Mouse (Mus musculus) forebrain, embryonic 16.5 days (tissue): Measurements from ENCODE around the gene Csde1. TPM values are rescaled to one million over a fixed set of nuclear protein-coding genes. Genes with fewer than 3 reads are reported as not detected.

Source experiments
- ATAC-seq: fragments of 200-750 bp; cut with Nextera tagmentation; 2 replicates; pipeline ENCODE4 v1.8.0; 2017; ENCODE audit warnings: mild to moderate bottlenecking, moderate library complexity
- H3K27ac ChIP-seq: fragments of 300-500 bp; sonication (generic); 2 replicates; pipeline ENCODE4 v1.5.1; 2014; ENCODE audit warnings: low read length, control low read depth
- H3K27me3 ChIP-seq: fragments of 300-500 bp; sonication (generic); replicated peaks from 2 replicates; pipeline ENCODE4 v1.6.1; 2014; ENCODE audit warnings: low read length; ENCODE audit not compliant: control insufficient read depth, insufficient read depth
- H3K36me3 ChIP-seq: fragments of 300-500 bp; sonication (generic); 2 replicates; pipeline ENCODE4 v1.6.1; 2014; ENCODE audit not compliant: control insufficient read depth, insufficient read depth
- H3K4me1 ChIP-seq: fragments of 300-500 bp; sonication (generic); replicated peaks from 2 replicates; pipeline ENCODE4 v1.6.1; 2014; ENCODE audit warnings: low read length; ENCODE audit not compliant: control insufficient read depth, insufficient read depth
- H3K4me2 ChIP-seq: fragments of 300-500 bp; sonication (generic); 2 replicates; pipeline ENCODE4 v1.6.1; 2014; ENCODE audit warnings: mild to moderate bottlenecking, low read length, control low read depth
- H3K4me3 ChIP-seq: fragments of 300-500 bp; sonication (generic); replicated peaks from 2 replicates; pipeline ENCODE4 v1.5.1; 2014; ENCODE audit warnings: mild to moderate bottlenecking, low read length, control low read depth
- H3K9ac ChIP-seq: fragments of 300-500 bp; sonication (generic); replicated peaks from 2 replicates; pipeline ENCODE4 v1.6.1; 2014; ENCODE audit warnings: low read depth, low read length, control low read depth
- H3K9me3 ChIP-seq: fragments of 300-500 bp; sonication (generic); 2 replicates; pipeline ENCODE4 v1.6.1; 2016; ENCODE audit warnings: low read length; ENCODE audit not compliant: control insufficient read depth
- WGBS: fragments of 180-500 bp; shearing (Covaris S2); extraction: QIAGEN DNeasy Blood & Tissue Kit; methylation state at CpG from one replicate; pipeline ENCODE4 v1.1.7; 2014; 5-methylcytosine and 5-hydroxymethylcytosine counted together
- polyA plus RNA-seq: library from polyadenylated mRNA; unstranded; fragments of >200 nt; fragmentation: Nextera tagmentation; extraction: Ambion mirVana; gene quantifications from 2 replicates; pipeline ENCODE4 v1.2.1, GENCODE M21; 2015

The Csde1 gene
- polyA plus RNA-seq, 1 experiment from 2014 or later = 465 TPM

DNA sequence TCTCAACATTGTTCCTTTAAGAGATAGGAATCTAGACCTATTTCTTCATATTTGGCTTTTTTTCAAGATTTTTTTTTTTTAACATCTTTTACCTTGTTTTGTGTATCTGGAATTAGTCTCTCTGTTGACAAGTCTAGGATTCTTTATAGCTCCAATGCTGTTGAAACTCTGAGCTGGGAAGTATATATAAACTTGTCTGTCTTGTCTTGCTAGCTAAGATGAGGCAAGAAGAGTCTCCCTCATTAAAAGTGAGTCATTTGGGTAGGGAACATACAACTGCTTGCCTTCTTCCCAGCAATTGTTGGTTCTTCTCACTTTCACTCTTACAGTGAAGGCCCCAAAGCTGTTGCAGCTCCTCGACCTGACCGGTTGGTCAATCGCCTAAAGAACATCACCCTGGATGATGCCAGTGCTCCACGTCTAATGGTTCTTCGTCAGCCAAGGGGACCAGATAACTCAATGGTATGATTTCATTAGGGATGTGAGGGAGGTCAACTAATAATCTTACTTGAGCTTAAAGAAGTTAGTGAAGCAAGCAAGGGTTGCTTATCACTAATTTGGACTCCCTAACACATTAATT is 35.9 kb downstream of the Csde1 start:
- no peak overlapping the region for H3K4me2 ChIP-seq
- H3K4me1 ChIP-seq = peaks cover 4% of the 10 kb centered on the region; the same call in 1 of the 2 replicates
- WGBS = 93% methylated on average over 5 of the region's 5 CpGs
- H3K27ac ChIP-seq = no peak overlapping the region
- peaks cover 42% of the 10 kb centered on the region for H3K36me3 ChIP-seq
- H3K4me3 ChIP-seq = no peak overlapping the region
- H3K9ac ChIP-seq = no peak overlapping the region
- no peaks in the 10 kb centered on the region for H3K9me3 ChIP-seq
- ATAC-seq = no peak
- H3K27me3 ChIP-seq = no peaks in the 10 kb centered on the region

DNA sequence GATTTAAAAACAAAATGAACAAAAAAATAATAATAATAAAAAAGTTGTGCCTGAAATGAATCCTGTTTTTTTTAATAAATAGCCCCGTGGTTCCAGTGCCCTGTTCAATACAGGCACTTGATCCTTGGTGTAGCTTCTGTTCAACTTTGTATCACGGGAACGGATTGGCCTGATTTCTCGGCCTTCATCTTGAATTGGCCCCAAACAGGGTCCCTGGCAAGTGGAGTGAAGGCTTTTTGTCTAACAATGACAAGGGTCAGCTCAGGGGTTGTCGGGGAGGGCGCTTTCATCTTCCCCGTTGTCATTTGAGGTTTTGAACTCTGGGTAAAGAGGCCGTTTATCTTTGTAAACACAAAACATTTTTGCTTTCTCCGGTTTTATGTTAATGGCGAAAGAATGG is 37.5 kb downstream of the Csde1 start:
- Histone ChIP-seq H3K9me3 (no peaks in the 10 kb centered on the region), H3K4me2 (peak overlapping the region; percentile 56), H3K27ac (peak overlapping the region; percentile 98), H3K27me3 (no peaks in the 10 kb centered on the region), H3K4me3 (peak overlapping the region; percentile 90), H3K36me3 (peaks cover 39% of the 10 kb centered on the region), H3K4me1 (peaks cover 4% of the 10 kb centered on the region; the same call in 1 of the 2 replicates), H3K9ac (peak overlapping the region; percentile 44; the same call in 1 of the 2 replicates)
- peak; percentile 26 for ATAC-seq
- WGBS = under 1% methylated on average over 10 of the region's 10 CpGs

DNA sequence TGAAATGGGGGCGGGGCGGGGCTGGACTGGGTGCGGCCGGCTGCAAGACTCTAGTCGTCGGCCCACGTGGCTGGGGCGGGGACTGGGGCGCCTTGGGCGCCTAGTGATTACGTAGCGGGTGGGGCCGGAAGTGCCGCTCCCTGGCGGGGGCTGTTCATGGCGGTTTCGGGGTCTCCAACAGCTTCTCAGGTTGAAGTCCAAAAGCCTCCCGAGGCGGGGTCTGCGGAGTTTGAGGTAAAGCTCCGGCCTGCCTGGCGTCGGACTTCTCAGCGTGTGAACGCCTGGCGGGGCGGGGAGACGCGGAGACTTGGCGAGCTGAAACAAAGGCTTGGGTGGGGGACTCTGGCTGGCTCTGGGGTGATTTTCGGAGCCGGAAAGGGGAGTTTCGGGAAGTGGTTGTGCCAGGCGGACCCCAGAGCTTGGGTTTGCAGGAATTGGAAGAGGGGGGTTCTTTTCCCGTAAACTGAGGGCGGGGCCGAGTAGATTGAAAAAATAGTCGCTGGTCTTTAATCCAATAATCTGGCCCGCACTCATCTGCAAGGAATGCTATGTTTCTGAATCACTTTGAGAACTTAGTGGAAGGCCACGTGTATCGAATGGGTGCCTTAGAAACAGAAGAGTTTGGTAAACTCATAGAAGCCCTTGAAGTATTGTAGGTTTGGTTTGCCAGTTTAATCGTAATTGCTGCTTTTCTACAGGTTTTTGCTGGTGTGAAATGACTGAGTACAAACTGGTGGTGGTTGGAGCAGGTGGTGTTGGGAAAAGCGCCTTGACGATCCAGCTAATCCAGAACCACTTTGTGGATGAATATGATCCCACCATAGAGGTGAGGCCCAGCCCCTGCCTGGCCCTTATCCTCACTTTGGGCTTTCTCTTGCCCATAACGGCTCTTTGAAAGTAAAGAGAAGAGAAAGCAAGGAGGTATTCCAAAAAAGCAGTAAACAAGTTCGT is 38.3 kb downstream of the Csde1 start, which contains the start of gene Nras:
Nras (plus strand) TSS at position 79 of the 951 bp plus-strand sequence.
- peaks cover 42% of the 10 kb centered on the region for H3K36me3 ChIP-seq

DNA sequence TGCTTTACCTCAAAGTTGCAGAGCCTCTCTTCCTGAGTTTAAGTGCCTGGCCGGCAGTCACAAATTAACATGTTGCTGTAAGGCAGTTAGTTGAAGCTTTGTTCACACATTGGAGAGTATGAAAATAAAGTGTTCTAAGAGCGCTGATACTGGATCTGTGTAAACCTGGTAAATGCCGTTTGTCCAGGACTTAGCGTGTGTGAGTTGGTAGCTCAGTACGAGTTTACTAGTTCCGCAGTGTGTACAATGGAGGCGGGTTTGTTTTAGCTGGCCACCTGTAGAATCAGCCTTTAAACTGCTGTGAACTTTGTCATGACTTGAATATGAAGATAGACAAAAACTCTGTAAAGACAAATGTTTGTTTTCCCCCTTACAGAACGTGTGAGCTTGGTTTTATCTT is 46.7 kb downstream of the Csde1 start:
- ATAC-seq = no peak
- Histone ChIP-seq H3K4me2 (no peak overlapping the region), H3K9me3 (no peaks in the 10 kb centered on the region), H3K36me3 (peaks cover 43% of the 10 kb centered on the region), H3K27ac (no peak overlapping the region), H3K4me3 (no peak overlapping the region), H3K27me3 (no peaks in the 10 kb centered on the region), H3K4me1 (no peaks in the 10 kb centered on the region), H3K9ac (no peak overlapping the region)
- WGBS = 93% methylated on average over 8 of the region's 8 CpGs

More for the DNA sequence above, 38.3 kb downstream of the Csde1 start, which contains the start of gene Nras:
- no peaks in the 10 kb centered on the region for H3K27me3 ChIP-seq
- peak within 1 kb of the TSS; percentile 56 for H3K4me2 ChIP-seq
- H3K4me3 ChIP-seq = peak within 1 kb of the TSS; percentile 90
- H3K27ac ChIP-seq = peak within 1 kb of the TSS; percentile 98
- peaks cover 4% of the 10 kb centered on the region; the same call in 1 of the 2 replicates for H3K4me1 ChIP-seq
- 2% methylated on average over 46 of the region's 46 CpGs for WGBS
- peak within 1 kb of the TSS; percentile 89 for H3K9ac ChIP-seq
- peak; percentile 98 for ATAC-seq
- H3K9me3 ChIP-seq = no peaks in the 10 kb centered on the region

DNA sequence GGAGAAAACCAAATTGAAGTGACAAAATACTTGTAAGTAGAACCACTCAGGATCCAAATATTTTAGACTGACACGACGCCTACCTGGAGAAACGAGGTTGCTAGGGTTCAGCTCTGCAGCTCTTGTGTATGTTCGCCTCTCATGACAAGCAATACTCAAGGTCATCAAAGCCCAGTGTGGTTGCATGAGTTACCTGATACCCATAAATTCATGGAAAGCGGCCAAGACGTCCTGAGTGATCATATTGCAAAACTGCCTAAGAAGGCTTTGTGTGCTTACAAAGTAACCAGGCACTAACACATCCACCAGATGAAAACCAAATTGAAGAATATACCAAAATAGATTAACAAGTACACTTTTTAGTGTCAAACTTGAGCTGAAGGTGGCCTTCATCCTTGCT is 48.7 kb downstream of the Csde1 start:
- H3K4me2 ChIP-seq = no peak overlapping the region
- no peaks in the 10 kb centered on the region for H3K9me3 ChIP-seq
- no peaks in the 10 kb centered on the region for H3K4me1 ChIP-seq
- no peak overlapping the region for H3K27ac ChIP-seq
- H3K36me3 ChIP-seq = peaks cover 28% of the 10 kb centered on the region
- H3K4me3 ChIP-seq = no peak overlapping the region
- H3K27me3 ChIP-seq = no peaks in the 10 kb centered on the region
- H3K9ac ChIP-seq = no peak overlapping the region
- ATAC-seq = no peak
- 97% methylated on average over 6 of the region's 6 CpGs for WGBS

DNA sequence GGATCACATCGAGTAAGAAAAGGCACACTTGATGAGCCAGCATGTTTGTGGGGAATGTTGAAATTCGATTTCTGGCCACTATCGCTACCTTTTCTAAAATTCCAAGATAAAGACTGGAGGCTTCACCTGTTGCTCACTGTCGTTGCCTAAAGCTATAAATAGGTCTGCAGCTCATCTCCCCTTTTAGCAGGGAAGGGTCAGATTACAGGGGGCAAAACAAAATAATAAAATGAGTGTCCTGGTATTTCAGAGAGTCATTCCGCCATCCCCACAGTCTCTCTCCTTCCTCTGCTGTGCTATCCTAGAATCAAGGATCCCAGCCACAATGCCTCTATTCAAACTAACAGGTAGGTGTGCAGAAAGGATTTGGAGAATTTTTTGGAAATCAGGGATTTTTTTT is 53.5 kb downstream of the Csde1 start, which contains the start of gene Ampd1:
Ampd1 (plus strand) TSS at position 244 of the 400 bp plus-strand sequence.
- Histone ChIP-seq H3K27me3 (no peaks in the 10 kb centered on the region), H3K4me2 (no peak within 1 kb of the TSS), H3K36me3 (peaks cover 2% of the 10 kb centered on the region), H3K27ac (no peak within 1 kb of the TSS), H3K9me3 (no peaks in the 10 kb centered on the region), H3K4me3 (no peak within 1 kb of the TSS), H3K4me1 (no peaks in the 10 kb centered on the region), H3K9ac (no peak within 1 kb of the TSS)
- ATAC-seq = no peak
- WGBS = 75% methylated on average over 5 of the region's 5 CpGs

DNA sequence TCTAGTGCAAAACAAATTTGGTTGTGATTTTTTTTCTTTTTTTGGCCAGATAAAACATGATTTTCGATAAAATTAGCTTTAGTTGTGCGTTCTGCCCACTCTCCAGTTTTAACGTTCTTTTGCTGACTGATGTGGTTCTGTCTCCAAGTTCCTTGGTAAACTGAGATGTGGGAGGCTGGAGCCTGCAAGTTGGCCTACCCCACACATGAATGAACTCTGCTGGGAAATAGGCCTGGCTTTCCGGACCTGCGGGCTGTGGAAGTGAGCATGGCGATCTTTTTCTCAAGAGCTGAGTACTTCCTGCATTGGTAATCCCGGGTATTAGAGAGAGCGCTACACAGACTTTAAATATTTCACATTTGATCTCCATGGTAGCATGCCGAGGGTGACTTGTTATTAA is 55.6 kb downstream of the Csde1 start:
- no peaks in the 10 kb centered on the region for H3K4me1 ChIP-seq
- no peak for ATAC-seq
- no peaks in the 10 kb centered on the region for H3K36me3 ChIP-seq
- H3K4me3 ChIP-seq = no peak overlapping the region
- no peaks in the 10 kb centered on the region for H3K27me3 ChIP-seq
- no peak overlapping the region for H3K9ac ChIP-seq
- no peak overlapping the region for H3K4me2 ChIP-seq
- H3K27ac ChIP-seq = no peak overlapping the region
- no peaks in the 10 kb centered on the region for H3K9me3 ChIP-seq
- 93% methylated on average over 9 of the region's 9 CpGs for WGBS

DNA sequence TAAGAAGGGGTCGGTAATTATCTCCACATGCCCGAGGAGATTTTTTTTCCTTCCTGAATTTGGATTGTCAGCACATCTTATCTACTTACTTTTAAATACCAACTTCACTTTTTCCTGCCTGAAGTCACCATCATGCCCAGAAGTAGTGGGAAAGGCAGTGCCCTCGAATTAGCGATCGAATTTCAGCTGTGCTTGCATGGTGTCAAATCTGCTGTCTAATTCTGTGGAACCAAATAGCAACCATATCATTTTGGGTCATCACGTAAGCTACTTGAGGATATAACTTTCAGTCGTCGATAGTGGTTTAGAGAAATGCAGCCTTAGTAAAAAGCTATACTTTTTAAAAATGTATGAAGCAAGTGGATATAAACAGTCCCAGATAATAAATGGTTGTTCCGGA is 56.2 kb downstream of the Csde1 start:
- no peak overlapping the region for H3K4me2 ChIP-seq
- no peak for ATAC-seq
- no peaks in the 10 kb centered on the region for H3K36me3 ChIP-seq
- no peak overlapping the region for H3K9ac ChIP-seq
- H3K4me3 ChIP-seq = no peak overlapping the region
- no peaks in the 10 kb centered on the region for H3K9me3 ChIP-seq
- H3K4me1 ChIP-seq = no peaks in the 10 kb centered on the region
- no peaks in the 10 kb centered on the region for H3K27me3 ChIP-seq
- WGBS = 93% methylated on average over 9 of the region's 9 CpGs
- no peak overlapping the region for H3K27ac ChIP-seq

DNA sequence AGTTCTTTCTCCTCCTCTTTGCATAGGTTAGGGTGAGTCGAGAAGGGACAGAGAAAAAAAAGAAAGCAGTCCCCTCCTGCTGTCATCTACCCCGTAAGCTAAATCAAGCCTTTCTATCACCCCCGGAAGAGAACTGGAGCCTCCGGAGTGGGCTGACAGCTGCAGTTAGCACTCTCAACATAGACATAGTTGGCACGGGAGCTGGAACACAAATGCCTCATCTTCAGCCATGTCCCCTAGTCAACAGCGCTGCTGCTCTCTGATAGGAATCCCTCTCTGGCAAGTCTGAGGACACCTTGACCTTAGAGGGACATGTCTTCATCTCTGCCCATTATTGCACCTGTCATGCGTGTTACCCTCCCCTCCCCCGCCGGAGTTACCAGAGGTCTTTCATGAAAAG is 59.1 kb downstream of the Csde1 start:
- H3K27me3 ChIP-seq = no peaks in the 10 kb centered on the region
- H3K4me2 ChIP-seq = no peak overlapping the region
- WGBS = 84% methylated on average over 8 of the region's 9 CpGs
- H3K27ac ChIP-seq = no peak overlapping the region
- no peaks in the 10 kb centered on the region for H3K9me3 ChIP-seq
- no peaks in the 10 kb centered on the region for H3K4me1 ChIP-seq
- no peak overlapping the region for H3K9ac ChIP-seq
- ATAC-seq = no peak
- H3K36me3 ChIP-seq = no peaks in the 10 kb centered on the region
- H3K4me3 ChIP-seq = no peak overlapping the region
